Mouse (Mus musculus) ZHBTc4 (cell line): ENCODE measurements around the gene Lrrk1.

Experiments
- DNase-seq: peaks from one replicate; pipeline ENCODE4 v3.0.0-alpha.2; 2011; ENCODE audit warnings: low read depth, low spot score

Lrrk1 gene

GRCm38 (mm10) chr7:66340044-66340443 is 48.1 kb downstream of the Lrrk1 start:
- no peak for DNase-seq

- no peak for DNase-seq
Observed at GRCm38 (mm10) chr7:66339625-66340024, 48.5 kb downstream of the Lrrk1 start.

DNA sequence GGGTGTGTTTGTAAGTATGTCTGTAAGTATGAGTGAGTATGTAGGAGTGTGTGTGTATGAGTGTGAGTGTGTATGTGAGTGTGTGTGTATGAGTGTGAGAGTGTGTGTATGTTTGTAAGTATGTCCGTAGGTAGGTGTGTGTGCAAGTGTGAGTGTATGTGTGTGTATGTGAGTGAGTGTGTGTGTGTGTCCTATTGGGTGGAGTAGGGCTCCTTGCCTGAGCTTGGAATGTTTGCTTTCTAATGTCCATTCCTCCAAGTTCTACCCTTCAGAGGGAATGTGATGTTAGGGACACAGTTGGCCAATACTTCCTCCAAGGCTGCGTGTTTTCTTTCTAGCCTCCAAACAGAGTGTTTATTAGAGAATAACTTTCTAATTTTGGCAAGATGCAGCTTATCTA is 51.2 kb downstream of the Lrrk1 start:
- no peak for DNase-seq

DNA sequence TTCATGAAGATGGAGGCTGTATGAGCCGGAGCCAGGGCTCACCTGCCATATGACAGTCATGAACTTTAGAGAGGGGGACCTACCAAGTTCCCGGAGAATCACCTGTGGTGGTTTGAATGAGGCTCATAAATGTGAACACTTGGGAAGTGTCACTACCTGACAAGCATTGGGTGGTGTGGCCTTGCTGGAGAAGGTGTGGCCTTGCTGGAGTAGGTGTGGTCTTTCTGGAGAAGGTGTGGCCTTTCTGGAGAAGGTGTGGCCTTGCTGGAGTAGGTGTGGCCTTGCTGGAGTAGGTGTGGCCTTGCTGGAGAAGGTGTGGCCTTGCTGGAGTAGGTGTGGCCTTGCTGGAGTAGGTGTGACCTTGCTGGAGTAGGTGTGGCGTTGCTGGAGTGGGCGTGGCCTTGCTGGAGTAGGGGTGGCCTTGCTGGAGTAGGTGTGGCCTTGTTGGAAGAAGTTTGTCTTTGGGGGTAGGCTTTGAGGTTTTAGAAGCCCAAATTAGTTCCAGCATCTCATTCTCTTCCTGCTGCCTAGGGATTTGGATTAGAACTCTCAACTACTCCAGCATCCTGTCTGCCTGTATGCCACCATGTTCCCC is 54.1 kb downstream of the Lrrk1 start:
- DNase-seq: peak; percentile 76

GRCm38 (mm10) chr7:66332340-66332739 is 55.8 kb downstream of the Lrrk1 start:
- DNase-seq: no peak

DNA sequence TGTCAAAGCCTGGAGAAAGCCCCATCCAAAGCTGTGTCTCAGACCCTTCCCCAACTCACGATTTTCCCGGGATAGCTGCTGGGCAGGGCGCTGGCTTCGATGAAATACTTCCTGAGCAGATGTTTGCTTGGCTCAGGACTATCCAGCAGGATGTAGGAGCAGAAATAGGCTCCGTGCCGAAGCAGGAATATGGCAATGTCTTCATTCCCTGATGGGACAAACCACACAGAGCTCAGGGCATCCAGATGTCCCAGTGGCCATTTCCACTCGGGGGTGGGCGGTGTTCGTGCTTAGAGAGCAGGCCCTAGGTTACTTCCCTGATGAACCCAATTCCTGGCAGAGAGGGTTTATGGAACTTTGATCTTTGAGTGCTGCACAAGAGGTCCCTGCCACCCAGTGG is 57.5 kb downstream of the Lrrk1 start:
- no peak for DNase-seq

GRCm38 (mm10) chr7:66327516-66327915 is 60.6 kb downstream of the Lrrk1 start:
- peak; percentile 28 for DNase-seq

DNA sequence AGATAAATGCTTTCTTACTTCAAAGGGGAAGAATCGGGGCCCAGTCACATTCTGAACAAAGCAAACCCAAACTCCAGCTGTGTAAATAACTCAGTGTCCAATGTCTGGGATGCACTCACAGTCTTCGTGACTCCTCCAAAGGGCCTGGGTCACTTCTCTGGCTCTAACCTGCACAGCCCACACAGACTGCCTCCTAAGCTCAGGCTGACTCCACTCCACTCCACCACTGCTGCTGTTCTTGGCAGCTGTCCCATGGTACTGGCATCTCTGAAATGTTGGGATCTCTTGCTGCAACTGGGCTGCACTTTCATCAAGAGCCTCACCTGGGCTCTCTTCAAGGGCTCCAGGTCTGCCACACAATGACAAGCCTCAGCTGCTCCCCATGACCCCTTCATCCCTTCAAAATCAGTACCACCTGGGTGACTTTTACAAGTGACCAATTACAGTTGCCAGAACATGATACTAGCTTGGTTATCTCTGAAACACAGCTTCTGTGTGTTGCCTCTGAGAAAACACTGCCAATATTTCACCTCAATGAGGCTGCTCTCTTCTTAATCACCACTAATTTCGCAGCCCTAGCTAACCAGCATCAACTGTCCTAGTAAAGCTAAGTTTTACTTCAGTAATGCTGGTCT is 62.6 kb downstream of the Lrrk1 start:
- DNase-seq: no peak

GRCm38 (mm10) chr7:66323252-66324015 is 64.7 kb downstream of the Lrrk1 start:
- no peak for DNase-seq

- DNase-seq: no peak
Observed at GRCm38 (mm10) chr7:66320996-66321395, 67.2 kb downstream of the Lrrk1 start.

DNA sequence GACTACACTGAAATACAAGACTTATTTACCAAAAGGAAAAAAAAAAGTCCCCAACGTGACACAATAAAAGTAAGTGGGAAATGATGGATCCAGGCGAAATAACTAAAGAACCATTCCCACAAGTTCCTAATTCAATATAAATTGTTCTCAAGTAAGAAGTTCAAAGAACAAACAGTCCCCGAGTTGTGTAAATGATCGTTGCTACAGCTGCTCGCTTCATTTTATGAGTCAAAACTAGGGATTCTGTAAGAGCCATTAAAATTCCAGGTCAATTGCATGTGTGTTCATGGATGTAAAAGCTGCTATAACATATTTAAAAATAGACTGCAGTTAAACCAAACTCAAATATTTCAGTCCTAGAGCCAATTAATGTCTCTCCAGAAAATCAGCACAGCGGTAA is 70.0 kb downstream of the Lrrk1 start:
- no peak for DNase-seq

DNA sequence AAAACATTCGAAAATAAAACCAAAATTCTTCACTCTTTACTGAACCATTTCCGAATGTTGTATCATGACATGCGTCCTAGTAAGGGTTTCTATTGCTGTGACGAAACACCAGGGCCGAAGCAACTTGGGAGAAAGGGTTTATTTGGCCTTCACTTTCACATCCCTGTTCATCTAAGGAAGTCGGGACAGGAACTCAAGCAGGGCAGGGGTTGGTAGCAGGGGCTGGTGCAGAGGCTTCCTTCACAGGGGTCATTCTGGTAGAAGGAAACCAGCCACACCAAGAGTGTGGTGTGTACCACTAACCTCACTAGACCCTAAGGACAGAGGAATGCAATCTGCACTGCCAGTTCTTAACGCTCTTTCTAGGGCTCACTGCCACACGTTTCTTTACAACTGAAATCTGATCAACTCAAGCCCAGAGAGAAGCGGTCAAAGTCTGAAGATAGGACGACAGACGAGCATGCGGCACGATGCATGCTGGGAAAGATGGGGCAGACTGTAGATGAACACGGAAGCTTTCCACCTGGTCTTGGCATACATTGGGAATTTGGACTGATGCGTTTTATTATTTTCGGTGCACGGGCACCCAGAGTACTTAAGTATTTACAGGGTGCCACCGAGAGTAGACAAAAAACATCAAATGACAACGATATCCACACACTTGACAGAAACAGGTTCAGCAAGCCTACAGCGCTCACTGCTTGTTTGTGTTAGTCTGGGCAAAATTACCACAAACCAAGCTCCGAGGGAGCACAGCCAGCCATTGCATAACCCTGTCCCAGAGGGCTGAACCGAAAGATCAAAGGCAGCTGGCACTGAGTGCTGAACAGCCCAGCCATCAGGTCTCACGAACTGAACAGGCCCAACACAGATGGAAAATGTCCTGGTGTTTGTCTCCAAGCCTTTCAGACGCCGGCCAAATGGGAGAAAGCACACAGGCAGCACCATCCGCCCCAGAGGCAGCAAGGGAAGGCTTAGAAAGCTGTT is 77.2 kb downstream of the Lrrk1 start:
- no peak for DNase-seq

GRCm38 (mm10) chr7:66309950-66310669 is 78.0 kb downstream of the Lrrk1 start:
- DNase-seq: peak; percentile 48

GRCm38 (mm10) chr7:66309240-66309949 is 78.8 kb downstream of the Lrrk1 start:
- DNase-seq: no peak

DNA sequence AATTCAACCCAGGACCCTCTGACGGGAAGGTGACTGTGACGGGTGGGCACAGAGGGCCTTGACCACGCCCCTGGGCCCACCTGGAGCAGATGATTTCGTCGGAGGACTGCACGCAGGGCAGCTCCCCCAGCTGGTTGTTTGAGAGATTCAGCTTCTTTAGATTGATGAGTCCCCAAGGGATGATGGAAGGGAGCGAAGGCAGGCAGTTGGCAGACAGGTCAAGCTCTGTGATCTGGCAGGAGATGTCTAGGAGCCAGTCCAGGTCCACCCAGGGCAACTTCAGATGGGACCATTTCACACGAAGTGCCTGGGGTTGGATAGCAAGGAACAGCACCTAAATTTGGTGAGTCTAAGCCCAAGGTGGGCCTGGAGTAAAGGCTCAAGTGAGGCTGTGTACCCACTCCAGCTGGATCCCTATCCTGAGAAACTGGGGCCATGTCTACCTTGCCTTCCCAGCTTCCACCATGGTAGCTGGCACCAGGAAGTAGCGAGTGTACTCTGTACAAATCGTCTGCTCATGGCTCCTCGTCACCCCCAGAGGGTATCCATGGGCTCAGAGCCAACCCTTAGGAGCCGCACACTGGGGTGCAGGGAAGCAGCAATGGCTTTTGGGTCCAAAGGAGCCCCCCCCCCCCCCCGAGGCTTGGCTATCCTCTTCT is 79.4 kb downstream of the Lrrk1 start:
- no peak for DNase-seq

DNA sequence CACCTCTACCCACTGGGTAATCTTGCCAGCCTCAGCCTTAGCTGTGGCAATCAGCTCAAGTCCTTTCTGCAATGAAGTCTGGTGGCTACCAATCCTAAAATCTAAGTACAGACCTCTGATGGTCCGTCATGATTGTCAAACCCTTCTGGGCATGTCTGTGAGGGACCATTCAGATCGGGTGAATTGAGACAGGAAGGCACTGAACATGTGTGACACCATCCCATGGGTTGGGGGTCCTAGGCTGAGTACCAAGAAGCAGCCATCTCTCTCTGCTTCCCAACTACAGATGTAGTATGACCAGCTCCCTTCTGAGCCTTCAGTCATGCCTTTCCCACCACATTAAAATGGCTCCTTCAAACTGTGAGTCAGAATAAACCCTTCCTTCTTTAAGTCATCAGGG is 80.4 kb downstream of the Lrrk1 start:
- no peak for DNase-seq

DNA sequence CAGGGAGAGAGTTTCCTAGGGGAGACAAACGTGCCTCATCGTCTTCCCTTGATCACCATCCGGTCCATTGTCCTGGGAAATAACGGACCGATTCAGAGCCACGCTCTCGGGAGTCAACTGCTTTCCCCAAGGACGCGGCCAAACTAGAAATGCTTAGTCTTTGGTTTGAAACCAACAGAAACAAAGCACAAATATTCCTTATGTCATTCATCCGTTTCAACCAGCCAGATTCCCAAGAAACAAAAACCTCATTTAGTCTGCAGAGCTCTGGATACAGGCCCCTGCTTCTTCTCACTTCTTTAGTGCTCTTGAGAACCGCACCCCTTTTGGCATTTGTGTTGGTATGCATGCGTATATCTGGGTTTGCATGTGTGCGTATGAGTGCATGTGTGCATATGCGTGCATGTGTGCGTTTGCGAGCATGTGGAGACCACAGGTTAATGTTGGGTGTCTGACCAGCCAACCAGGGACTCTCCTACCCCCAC is 82.4 kb downstream of the Lrrk1 start:
- DNase-seq: peak; percentile 16

DNA sequence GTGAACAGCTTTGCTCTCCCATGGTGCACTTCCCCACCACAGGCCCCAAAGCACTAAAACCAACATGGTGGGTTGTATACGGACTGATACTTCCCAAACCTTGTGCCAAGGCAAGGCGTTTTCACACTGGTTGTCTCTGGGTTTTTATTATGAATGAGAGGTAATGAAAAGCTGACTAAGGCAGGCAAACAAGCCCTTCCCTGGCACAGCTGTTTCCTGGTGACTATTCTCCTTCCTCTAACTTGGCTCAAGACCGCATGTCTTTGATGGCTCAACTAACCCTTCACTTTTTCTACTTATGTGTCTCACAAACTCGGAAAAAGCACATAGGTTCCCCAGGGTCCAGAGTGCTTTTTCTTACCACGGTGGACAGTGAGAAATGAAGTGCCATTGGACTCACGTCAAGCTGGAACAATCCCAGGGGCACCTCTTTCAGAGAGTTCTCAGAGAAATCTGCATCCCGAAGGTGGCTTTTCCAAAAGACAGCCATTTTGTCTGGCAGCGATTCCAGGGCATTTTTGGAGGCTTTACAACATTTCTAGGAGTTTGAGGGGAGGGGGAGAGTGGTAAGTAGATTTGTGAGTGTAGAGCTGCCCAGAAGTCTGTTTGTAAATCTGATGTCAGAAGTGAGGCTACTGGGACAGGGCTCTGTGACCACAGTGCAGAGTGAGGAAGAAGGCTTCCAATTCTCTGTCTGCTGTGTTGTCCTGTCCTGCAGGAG is 83.0 kb downstream of the Lrrk1 start:
- DNase-seq: no peak
